Mouse (Mus musculus): ENCODE measurements around the gene Hoxa1. TPM values are rescaled to one million over a fixed set of nuclear protein-coding genes. Genes with fewer than 3 reads are reported as not detected.

Gene Hoxa1
- 1.0 and 1.1 TPM in 2 replicates for polyA plus RNA-seq (2016; fragmentation: Nextera tagmentation; extraction: Ambion mirVana)

DNA sequence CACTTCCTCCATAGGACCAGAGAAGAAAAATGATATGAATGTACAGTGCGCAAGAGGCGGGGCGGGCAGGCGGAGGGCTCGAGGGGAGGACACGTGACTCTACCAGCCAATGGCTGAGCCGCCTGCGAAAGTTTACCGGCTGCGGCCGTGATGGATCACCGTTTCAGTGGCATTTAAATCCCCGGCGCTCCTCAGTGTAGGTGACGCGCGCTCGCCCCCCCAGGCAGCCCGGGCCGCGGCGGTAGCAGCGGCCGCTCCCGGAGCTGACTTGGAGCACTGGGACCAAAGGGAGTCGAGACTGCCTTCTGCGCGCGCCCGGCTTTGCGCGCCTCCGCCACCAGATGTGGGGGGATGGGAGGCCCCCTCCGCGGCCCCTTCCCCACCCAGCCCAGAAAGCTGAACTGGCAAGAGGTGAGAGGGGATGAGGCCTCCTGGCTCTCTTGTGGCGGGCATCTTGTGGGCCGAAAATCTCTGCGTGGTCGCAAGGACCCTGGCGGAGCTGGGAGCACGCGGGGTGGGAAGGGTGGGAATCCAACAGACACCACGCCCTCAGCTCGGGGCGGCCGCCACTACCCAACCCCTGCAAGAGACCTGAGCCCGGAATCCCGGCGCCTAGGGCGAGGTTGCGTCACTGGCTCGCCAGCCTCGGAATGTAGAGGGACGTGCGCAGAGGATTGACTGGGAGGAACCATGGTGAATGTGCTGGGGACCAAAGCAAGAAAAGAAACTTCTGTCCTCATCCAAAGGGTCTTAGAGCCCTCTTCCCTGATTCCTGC is at the start of gene Hoxa1:
TSS of gene Hoxa1 (minus strand) at position 42 of the 776 bp plus-strand sequence.
- Histone ChIP-seq H3K4me3 (peak within 1 kb of the TSS; percentile 61), H3K4me1 (peaks cover 8% of the 10 kb centered on the region), H3K36me3 (no peaks in the 10 kb centered on the region), H3K9ac (peak within 1 kb of the TSS; percentile 60), H3K4me2 (peak within 1 kb of the TSS; percentile 78), H3K27ac (peak within 1 kb of the TSS; percentile 71), H3K9me3 (replicated peaks) (no peaks in the 10 kb centered on the region), H3K27me3 (replicated peaks) (peaks cover 98% of the 10 kb centered on the region)
- ATAC-seq = peak; percentile 57
- under 1% methylated on average over 55 of the region's 55 CpGs for WGBS (ENCODE audit: insufficient replicate concordance)

DNA sequence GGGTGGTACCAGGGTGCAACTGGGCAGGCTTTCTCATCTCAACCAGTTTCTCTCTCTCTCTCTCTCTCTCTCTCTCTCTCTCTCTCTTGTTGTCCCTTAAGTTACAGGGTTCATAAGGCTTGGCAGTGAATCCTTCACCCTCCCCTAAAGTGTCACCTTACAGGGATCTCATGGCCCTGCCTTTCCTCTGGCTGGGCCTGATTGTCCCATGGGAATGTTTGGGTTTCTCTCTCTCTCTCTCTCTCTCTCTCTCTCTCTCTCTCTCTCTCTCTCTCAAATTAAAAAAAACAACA is 49.5 kb upstream of the Hoxa1 start:
- Histone ChIP-seq H3K9ac (no peak overlapping the region), H3K9me3 (replicated peaks) (no peaks in the 10 kb centered on the region), H3K4me1 (peaks cover 14% of the 10 kb centered on the region), H3K27ac (no peak overlapping the region), H3K4me3 (no peak overlapping the region), H3K4me2 (no peak overlapping the region), H3K27me3 (replicated peaks) (peaks cover 100% of the 10 kb centered on the region), H3K36me3 (no peaks in the 10 kb centered on the region)
- no peak for ATAC-seq

DNA sequence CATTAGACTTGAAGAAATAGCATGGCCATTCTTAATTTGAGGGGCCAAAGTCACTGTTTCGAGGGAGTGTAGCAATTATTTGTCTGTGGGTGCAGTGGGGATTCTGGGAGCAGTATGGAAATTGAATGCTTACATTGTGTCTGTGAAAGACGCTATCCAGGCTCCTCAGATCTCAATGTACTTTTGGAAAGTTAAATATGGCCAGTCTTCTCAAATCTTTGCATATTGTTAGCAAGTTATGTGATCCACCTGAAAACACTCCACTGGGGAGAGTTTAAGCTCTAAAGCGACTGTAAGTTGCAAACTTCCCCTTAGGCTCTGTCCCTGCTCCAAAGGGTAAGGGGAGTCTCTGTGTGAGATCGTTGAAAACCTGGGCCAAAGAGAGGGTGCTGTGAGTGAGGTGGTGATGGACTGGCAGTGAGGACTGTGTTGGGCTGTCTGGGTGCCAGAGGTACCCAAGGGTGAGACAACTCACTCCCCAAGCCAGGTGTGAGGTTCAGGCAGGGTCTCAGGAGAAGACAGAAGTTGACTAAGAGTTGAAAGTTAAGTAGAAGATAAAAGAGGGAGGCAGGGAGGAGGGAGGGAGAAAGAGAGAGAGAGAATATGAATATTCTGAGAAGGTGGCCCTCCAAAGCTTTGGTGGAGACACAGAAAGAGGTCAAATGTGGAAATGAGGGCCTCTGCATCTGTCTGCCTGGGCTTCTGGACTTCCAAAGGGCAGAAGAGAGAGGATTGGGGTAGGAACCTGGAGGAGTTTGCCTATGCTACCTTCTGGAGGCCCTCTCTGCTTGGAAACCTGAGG is 49.0 kb upstream of the Hoxa1 start:
- Histone ChIP-seq H3K27me3 (replicated peaks) (peaks cover 100% of the 10 kb centered on the region), H3K9me3 (replicated peaks) (no peaks in the 10 kb centered on the region), H3K27ac (no peak overlapping the region), H3K4me3 (no peak overlapping the region), H3K36me3 (no peaks in the 10 kb centered on the region), H3K4me1 (peaks cover 13% of the 10 kb centered on the region), H3K4me2 (no peak overlapping the region), H3K9ac (no peak overlapping the region)
- ATAC-seq = no peak
- WGBS (ENCODE audit: insufficient replicate concordance) = 6% methylated on average over 4 of the region's 4 CpGs

DNA sequence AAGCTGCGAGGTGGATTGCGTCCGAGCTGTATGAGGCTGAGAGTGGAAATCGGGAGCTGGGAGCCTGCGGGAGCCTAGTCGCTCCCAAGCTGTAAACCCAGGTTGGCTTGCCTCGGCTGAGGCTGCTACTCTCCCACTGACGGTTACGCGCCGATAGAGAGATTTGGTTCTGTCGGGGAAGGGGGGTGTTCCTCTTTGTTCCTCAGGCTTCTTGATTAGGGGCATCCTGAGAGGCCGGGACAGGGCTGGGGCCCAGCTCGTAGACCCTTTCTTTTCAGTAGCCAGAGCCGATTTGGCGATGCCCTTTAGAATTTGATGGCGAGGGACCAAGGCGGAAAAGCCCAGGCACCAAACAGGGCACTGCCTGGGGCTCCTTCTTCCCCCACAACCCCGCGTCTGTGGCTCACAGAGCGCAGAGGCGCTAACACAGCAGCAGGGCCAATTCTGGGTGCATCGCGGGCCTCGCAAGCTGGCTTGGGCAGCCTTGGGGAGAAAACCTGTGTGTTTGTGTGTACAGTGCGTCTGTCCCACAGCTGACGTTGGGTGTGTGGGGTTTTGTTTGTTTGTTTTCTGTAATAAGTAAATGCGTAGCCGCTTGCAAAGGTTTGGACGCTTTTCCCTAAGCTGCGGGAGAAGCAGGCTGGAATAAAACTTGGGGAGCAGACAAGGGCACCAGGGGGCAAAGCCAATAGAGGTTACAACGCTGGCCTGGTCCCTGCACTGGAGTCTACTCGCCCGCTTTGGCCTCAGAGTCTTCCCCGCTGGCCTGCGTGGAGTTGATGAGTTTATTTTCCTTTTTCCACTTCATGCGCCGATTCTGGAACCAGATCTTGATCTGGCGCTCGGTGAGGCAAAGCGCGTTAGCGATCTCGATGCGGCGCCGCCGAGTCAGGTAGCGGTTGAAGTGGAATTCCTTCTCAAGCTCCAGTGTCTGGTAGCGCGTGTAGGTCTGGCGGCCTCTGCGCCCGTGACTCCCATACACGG is 47.8 kb upstream of the Hoxa1 start:
- no peak overlapping the region for H3K27ac ChIP-seq
- H3K9me3 ChIP-seq (replicated peaks) = no peaks in the 10 kb centered on the region
- H3K36me3 ChIP-seq = no peaks in the 10 kb centered on the region
- no peak for ATAC-seq
- H3K27me3 ChIP-seq (replicated peaks) = peaks cover 100% of the 10 kb centered on the region
- 6% methylated on average over 55 of the region's 55 CpGs for WGBS (ENCODE audit: insufficient replicate concordance)
- H3K4me2 ChIP-seq = 0 out of 2 replicates have a peak overlapping the region, but pooled peaks have one; percentile 5
- peaks cover 8% of the 10 kb centered on the region; the same call in 1 of the 2 replicates for H3K4me1 ChIP-seq
- no peak overlapping the region for H3K4me3 ChIP-seq
- H3K9ac ChIP-seq = no peak overlapping the region

DNA sequence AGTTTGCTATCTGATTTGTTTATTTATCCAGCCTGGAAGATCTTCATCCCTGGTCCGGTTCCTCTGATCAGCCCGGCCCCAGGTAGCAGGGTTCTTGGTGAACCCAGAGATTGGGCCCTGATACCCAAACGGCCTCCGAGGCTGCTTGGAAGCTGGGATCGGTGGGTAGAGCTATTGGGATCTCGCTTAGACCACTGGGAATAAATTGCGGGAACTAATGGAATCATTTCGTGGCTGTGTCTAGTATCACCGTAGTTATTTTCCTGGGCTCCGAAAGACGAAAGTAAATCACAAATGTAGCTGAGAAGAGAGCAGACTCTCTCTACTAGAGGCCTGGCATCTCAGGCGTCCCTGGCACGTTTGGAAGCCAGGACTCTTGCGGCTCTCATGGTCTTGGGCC is 47.1 kb upstream of the Hoxa1 start:
- no peaks in the 10 kb centered on the region for H3K36me3 ChIP-seq
- peaks cover 8% of the 10 kb centered on the region; the same call in 1 of the 2 replicates for H3K4me1 ChIP-seq
- no peak overlapping the region for H3K27ac ChIP-seq
- H3K4me2 ChIP-seq = no peak overlapping the region
- peaks cover 100% of the 10 kb centered on the region for H3K27me3 ChIP-seq (replicated peaks)
- no peak for ATAC-seq
- H3K9ac ChIP-seq = no peak overlapping the region
- no peaks in the 10 kb centered on the region for H3K9me3 ChIP-seq (replicated peaks)
- no peak overlapping the region for H3K4me3 ChIP-seq
- 7% methylated on average over 14 of the region's 14 CpGs for WGBS (ENCODE audit: insufficient replicate concordance)

DNA sequence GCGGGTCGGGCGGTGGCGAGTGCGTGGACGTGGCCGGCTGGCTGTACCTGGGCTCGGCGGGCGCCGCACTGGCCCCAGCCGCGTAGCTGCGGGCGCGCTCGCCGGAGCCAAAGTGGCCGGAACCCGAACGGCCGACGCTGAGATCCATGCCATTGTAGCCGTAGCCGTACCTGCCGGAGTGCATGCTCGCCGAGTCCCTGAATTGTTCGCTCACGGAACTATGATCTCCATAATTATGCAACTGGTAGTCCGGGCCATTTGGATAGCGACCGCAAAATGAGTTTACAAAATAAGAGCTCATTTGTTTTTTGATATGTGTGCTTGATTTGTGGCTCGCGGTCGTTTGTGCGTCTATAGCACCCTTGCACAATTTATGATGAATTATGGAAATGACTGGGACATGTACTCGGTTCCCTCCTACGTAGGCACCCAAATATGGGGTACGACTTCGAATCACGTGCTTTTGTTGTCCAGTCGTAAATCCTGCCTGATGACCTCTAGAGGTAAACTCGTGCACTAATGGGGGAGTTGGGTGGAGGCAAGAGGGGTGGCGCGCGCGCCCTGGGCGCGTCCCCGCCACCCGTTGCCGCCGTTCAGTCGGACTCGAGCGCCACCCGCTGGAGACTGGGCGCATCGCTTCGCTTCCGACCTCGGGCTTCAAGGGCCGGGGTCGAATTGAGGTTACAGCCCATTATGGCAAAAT is 46.1 kb upstream of the Hoxa1 start, which contains the start of gene Hoxa5:
TSS of gene Hoxa5 (minus strand) at position 538 of the 703 bp plus-strand sequence.
- Histone ChIP-seq H3K4me2 (peak within 1 kb of the TSS; percentile 68), H3K9ac (peak within 1 kb of the TSS; percentile 61), H3K4me3 (peak within 1 kb of the TSS; percentile 53), H3K27ac (no peak within 1 kb of the TSS), H3K36me3 (no peaks in the 10 kb centered on the region), H3K9me3 (replicated peaks) (no peaks in the 10 kb centered on the region), H3K27me3 (replicated peaks) (peaks cover 100% of the 10 kb centered on the region), H3K4me1 (peaks cover 8% of the 10 kb centered on the region; the same call in 1 of the 2 replicates)
- ATAC-seq = no peak
- WGBS (ENCODE audit: insufficient replicate concordance) = under 1% methylated on average over 64 of the region's 65 CpGs

DNA sequence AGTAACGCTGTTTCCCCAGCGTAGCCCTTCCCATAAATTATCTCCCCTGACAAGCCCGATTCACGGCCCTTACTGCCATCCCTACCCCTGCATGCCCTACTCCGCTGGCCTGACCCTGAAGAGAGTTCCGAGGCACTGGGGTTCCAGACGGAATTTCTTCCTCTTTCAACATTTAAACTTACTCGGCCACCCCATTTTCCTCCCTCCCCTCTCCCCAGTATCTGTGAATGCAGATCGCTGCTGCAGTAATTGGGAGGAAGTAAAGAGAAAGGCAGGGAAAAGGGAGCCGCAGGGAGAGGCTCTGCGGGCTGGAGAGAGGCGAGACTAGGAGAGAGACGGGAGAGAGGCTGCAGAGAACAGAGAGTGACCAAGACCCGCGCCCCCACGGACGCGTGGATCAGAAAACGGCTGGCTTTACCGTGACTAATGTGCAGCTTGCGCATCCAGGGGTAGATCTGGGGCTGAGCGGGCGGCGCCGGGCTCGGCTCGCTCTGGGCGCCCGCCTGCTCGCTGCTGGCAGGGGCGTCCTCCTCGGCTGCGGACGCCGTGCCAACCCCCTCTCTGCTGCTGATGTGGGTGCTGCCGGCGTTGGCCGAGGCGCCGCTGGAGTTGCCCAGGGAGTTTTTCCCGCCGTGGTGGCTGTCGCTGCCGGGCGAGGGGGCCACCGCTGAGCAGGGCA is 45.4 kb upstream of the Hoxa1 start:
- under 1% methylated on average over 44 of the region's 46 CpGs for WGBS (ENCODE audit: insufficient replicate concordance)
- no peaks in the 10 kb centered on the region for H3K36me3 ChIP-seq
- H3K4me3 ChIP-seq = peak overlapping the region; percentile 53
- H3K9ac ChIP-seq = peak overlapping the region; percentile 61
- H3K9me3 ChIP-seq (replicated peaks) = no peaks in the 10 kb centered on the region
- no peak for ATAC-seq
- peaks cover 100% of the 10 kb centered on the region for H3K27me3 ChIP-seq (replicated peaks)
- no peak overlapping the region for H3K27ac ChIP-seq
- peak overlapping the region; percentile 68 for H3K4me2 ChIP-seq
- H3K4me1 ChIP-seq = peaks cover 8% of the 10 kb centered on the region; the same call in 1 of the 2 replicates

DNA sequence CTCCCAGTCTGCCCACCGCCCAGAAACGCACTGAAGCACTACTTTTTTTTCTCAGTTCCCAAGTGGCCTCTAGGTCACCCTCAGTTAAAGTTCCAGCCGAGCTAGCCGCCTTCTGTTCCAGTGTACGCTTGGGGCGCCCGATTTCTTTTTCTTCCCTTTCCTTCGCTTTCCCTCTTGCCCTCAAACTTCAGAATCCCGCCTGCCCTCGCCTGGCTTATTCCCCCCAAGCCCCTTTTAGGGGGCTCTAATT is 44.9 kb upstream of the Hoxa1 start:
- peaks cover 8% of the 10 kb centered on the region; the same call in 1 of the 2 replicates for H3K4me1 ChIP-seq
- H3K9me3 ChIP-seq (replicated peaks) = no peaks in the 10 kb centered on the region
- WGBS (ENCODE audit: insufficient replicate concordance) = under 1% methylated on average over 10 of the region's 10 CpGs
- peak overlapping the region; percentile 53 for H3K4me3 ChIP-seq
- no peak for ATAC-seq
- peaks cover 100% of the 10 kb centered on the region for H3K27me3 ChIP-seq (replicated peaks)
- H3K4me2 ChIP-seq = peak overlapping the region; percentile 68
- peak overlapping the region; percentile 61 for H3K9ac ChIP-seq
- H3K27ac ChIP-seq = no peak overlapping the region
- H3K36me3 ChIP-seq = no peaks in the 10 kb centered on the region

DNA sequence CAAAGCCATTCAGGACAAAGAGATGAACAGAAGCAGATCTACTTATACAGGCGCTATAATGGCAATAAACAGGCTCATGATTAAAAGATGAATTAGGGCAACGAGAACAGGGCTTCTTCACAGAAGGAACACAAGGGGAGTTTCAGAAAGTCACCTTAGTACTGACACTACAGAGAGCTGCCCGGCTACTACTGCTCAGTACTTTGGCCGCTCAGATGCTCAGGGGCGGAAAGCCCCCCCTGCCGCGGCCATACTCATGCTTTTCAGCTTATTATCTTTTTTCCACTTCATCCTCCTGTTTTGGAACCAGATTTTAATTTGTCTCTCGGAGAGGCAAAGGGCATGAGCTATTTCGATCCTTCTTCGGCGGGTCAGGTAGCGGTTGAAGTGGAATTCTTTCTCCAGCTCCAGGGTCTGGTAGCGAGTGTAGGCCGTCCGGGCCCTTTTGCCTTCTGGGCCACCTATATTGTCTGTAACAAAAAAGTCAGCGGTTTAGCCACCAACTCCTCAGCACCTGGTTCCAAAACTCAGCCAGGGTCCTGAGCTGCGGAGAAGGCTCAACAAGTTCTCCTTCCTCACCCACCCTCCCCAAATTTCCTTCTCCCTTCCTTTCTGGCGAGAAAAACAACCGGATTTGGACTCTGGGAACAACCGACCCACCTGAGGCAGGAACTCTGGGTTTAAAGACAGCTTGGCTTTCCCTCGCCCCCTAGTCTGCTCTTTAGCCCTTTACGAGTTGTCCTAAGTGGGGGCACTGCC is 44.4 kb upstream of the Hoxa1 start:
- H3K27ac ChIP-seq = no peak overlapping the region

DNA sequence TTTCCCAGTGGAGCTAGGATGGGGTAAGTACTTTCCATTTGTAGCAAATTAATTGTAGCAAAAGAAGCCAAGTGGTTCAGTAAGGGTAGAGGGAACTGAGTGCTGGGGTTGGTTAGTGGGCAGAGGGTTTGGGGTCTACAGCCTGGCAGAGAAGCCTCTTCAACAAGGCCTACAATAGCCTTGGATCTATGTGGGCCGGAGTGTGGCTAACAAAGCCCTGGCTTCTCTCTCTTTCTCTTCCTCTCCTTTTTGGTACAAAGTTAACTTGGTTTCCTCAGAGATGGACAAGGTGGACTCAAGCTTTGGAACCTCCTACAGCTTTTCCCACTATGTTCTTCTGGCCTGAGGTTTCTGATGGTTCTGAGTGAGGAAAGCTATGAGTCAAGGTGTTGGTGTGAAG is 43.2 kb upstream of the Hoxa1 start:
- H3K4me2 ChIP-seq = no peak overlapping the region
- peaks cover 100% of the 10 kb centered on the region for H3K27me3 ChIP-seq (replicated peaks)
- no peak overlapping the region for H3K27ac ChIP-seq

More for the DNA sequence above, 44.4 kb upstream of the Hoxa1 start:
- ATAC-seq = no peak
- H3K9me3 ChIP-seq (replicated peaks) = no peaks in the 10 kb centered on the region
- 9% methylated on average over 22 of the region's 22 CpGs for WGBS (ENCODE audit: insufficient replicate concordance)
- peaks cover 8% of the 10 kb centered on the region; the same call in 1 of the 2 replicates for H3K4me1 ChIP-seq
- peak overlapping the region; percentile 53 for H3K4me3 ChIP-seq
- H3K9ac ChIP-seq = 0 out of 2 replicates have a peak overlapping the region, but pooled peaks have one; percentile 61
- peak overlapping the region; percentile 68 for H3K4me2 ChIP-seq
- peaks cover 100% of the 10 kb centered on the region for H3K27me3 ChIP-seq (replicated peaks)
- no peaks in the 10 kb centered on the region for H3K36me3 ChIP-seq

More for the DNA sequence above, 43.2 kb upstream of the Hoxa1 start:
- Histone ChIP-seq H3K36me3 (no peaks in the 10 kb centered on the region), H3K4me3 (no peak overlapping the region), H3K4me1 (peaks cover 8% of the 10 kb centered on the region; the same call in 1 of the 2 replicates), H3K9ac (no peak overlapping the region), H3K9me3 (replicated peaks) (no peaks in the 10 kb centered on the region)
- ATAC-seq = no peak
- 50% methylated on average over 1 of the region's 1 CpGs for WGBS (ENCODE audit: insufficient replicate concordance)

All from liver, embryonic 12.5 days (tissue).